Mouse (Mus musculus): Measurements from ENCODE around the gene Adgrg3. TPM values are rescaled to one million over a fixed set of nuclear protein-coding genes. Genes with fewer than 3 reads are reported as not detected.

Adgrg3 gene
- not detected in 2 replicates for polyA plus RNA-seq (2012; ENCODE audit: insufficient read depth, insufficient read length, low replicate concordance, missing spikeins)

DNA sequence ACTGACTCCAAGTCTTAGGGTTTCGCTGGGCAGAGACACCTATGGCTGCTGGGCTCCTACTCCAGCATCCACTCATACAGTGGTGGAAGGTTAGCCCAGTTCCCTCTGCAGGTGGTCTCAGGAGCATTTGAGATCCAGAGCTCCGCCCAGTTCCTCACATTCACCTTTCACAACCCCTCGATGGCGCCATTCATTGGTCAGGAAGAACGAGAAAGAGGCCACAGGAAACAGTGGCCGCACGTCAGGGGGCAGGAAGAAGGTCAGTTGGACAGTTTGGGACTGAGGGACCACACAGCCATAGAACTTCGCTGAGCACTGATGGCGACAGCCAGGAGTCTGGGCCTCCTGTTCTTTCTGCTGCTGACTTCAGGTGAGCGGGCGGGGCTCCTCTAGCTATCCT is at the start of gene Adgrg3:
Adgrg3 (plus strand) TSS at position 242 of the 400 bp plus-strand sequence.
- TF ChIP-seq CTCF (IDR thresholded peaks at IDR 0.05; ENCODE audit: insufficient read depth, low read depth, low read length) (no peak), POLR2A (IDR thresholded peaks at IDR 0.05; ENCODE audit: insufficient read depth, low read depth, low read length) (no peak)
- WGBS, result 79% methylated on average over 11 of the region's 11 CpGs
- H3K4me3 ChIP-seq (ENCODE audit: insufficient read depth, low read depth, low read length), result no peak within 1 kb of the TSS
- H3K27ac ChIP-seq (ENCODE audit: insufficient read depth, low read depth, low read length), result no peak within 1 kb of the TSS
- H3K4me1 ChIP-seq (ENCODE audit: control insufficient read depth, insufficient read depth, low read length), result peaks cover 5% of the 10 kb centered on the region; the same call in 1 of the 2 replicates

DNA sequence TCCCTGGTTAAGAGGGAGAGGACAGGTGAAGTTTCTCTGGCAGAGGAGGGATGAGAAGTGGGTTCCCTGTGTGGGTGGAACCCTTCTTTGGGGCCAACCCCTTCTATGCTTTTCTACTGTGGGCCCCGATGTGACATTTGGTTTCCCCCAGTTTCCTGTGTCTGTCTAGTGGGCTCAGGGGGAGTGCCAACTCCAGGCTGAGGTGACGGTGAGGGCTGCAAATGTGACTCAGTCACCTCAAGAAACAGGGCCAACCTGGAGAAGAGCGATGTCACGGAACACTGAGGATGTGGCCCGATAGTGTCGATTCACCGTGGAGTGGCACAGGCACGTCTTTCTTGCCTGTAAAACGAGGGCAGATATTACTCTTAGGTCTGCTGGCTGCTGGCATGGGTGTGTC is 44.2 kb upstream of the Adgrg3 start:
- 90% methylated on average over 9 of the region's 9 CpGs for WGBS
- no peak overlapping the region for H3K27ac ChIP-seq (ENCODE audit: insufficient read depth, low read depth, low read length)
- no peak for TF ChIP-seq CTCF (IDR thresholded peaks at IDR 0.05; ENCODE audit: insufficient read depth, low read depth, low read length)
- TF ChIP-seq POLR2A (IDR thresholded peaks at IDR 0.05; ENCODE audit: insufficient read depth, low read depth, low read length), result no peak
- peaks cover 28% of the 10 kb centered on the region for H3K4me1 ChIP-seq (ENCODE audit: control insufficient read depth, insufficient read depth, low read length)
- H3K4me3 ChIP-seq (ENCODE audit: insufficient read depth, low read depth, low read length), result no peak overlapping the region

DNA sequence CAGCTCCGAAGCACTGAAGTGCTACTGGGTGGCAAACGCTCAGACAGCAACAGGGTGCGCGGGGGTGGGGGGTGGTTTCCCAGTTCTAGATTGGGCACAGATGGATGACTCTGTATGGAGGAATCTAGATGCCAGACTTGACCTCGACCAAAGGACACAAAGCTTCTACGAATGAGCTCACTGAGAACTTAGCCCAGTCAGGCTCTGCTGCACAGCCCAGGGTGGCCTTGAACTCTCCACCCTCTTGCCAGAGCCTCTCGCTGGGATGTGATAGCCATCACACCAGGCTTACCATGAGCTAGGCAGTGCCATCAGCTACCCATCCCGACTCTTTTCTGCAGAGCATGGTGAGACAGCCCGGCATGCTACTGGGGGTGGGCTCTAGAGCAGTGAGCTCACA is 43.7 kb upstream of the Adgrg3 start:
- TF ChIP-seq CTCF (IDR thresholded peaks at IDR 0.05; ENCODE audit: insufficient read depth, low read depth, low read length), result no peak
- TF ChIP-seq POLR2A (IDR thresholded peaks at IDR 0.05; ENCODE audit: insufficient read depth, low read depth, low read length), result no peak
- H3K4me1 ChIP-seq (ENCODE audit: control insufficient read depth, insufficient read depth, low read length), result peaks cover 31% of the 10 kb centered on the region
- no peak overlapping the region for H3K27ac ChIP-seq (ENCODE audit: insufficient read depth, low read depth, low read length)
- no peak overlapping the region for H3K4me3 ChIP-seq (ENCODE audit: insufficient read depth, low read depth, low read length)
- 78% methylated on average over 9 of the region's 9 CpGs for WGBS

DNA sequence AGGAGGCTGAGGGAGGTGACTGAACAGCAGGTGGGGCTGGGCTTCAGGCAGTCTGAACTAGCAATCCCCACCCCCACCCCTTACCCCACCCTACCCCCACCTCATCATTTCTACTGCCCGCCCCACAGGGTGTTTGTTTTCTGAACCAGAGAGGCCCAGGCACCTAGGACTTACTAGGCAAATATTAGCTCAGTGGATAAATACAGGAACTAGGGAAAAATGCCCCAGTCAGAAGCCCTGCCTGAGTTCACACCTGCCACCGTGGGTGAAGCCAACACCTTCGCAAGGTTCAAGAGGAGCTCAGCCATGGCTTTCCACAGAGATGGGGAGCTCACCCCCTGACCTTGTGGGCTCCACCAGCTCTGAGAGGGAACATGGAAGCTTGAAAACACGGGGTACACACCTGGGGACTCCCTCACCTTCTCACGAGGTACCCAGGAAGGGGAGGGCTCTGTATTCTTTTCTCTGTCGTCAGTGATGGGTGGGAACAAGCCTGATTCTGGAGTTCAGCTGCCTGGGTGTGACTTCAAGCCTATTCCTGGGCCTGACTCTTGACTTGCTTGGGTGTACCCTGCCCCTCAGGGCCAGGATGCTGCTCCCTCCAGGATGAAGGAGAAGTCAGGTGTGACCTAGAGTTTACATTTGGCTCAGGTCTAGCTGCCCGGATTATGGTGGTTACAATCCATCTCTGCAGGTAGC is 42.9 kb upstream of the Adgrg3 start, which contains the start of gene Adgrg1:
Adgrg1 (plus strand) TSS at position 285 of the 699 bp plus-strand sequence.
- WGBS, result 71% methylated on average over 7 of the region's 7 CpGs
- TF ChIP-seq POLR2A (IDR thresholded peaks at IDR 0.05; ENCODE audit: insufficient read depth, low read depth, low read length) (no peak), CTCF (IDR thresholded peaks at IDR 0.05; ENCODE audit: insufficient read depth, low read depth, low read length) (no peak)

DNA sequence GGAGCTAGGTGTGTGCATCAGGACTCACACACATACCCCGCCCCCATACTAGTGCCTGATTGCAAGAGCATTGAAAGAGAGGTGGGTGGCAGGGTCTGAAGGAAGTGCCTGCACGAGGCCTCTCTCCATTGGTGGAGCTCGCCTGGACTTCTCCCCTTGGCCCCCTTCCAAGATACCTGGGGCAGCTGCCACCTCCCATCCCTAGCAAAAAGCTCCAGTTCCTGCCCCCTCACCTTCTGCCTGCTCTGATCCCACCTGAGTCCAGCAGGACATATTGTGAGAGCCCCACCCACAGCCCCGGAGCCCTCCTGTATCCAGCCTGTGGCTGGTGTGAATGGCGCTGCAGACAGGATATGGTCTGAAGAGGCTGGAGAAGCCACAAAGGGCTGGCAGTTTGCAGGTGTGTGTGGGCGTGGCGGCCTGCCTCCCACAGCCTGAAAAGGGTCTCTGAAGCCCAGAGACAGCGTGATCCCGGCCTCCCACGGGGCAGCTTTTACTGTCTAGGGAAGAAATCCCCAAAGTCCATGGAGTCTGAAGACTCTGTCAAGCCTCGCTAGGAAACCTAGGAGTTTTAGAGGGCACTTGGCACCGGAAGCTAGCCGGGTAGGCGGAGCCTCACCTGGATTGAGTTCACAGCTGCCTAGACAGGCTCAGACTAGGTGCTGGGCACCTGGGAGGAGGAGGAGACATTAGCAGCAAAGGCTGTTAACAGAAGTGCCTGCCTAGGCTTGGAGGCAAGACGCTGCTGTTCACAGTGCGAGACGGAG is 40.7 kb upstream of the Adgrg3 start:
- WGBS, result 50% methylated on average over 17 of the region's 17 CpGs
- H3K27ac ChIP-seq (ENCODE audit: insufficient read depth, low read depth, low read length), result no peak overlapping the region
- no peak overlapping the region for H3K4me3 ChIP-seq (ENCODE audit: insufficient read depth, low read depth, low read length)
- TF ChIP-seq CTCF (IDR thresholded peaks at IDR 0.05; ENCODE audit: insufficient read depth, low read depth, low read length), result no peak
- no peak for TF ChIP-seq POLR2A (IDR thresholded peaks at IDR 0.05; ENCODE audit: insufficient read depth, low read depth, low read length)
- H3K4me1 ChIP-seq (ENCODE audit: control insufficient read depth, insufficient read depth, low read length), result peaks cover 47% of the 10 kb centered on the region

More for the DNA sequence above, 42.9 kb upstream of the Adgrg3 start, which contains the start of gene Adgrg1:
- H3K4me3 ChIP-seq (ENCODE audit: insufficient read depth, low read depth, low read length), result no peak within 1 kb of the TSS
- H3K27ac ChIP-seq (ENCODE audit: insufficient read depth, low read depth, low read length), result no peak within 1 kb of the TSS
- peaks cover 34% of the 10 kb centered on the region for H3K4me1 ChIP-seq (ENCODE audit: control insufficient read depth, insufficient read depth, low read length)

DNA sequence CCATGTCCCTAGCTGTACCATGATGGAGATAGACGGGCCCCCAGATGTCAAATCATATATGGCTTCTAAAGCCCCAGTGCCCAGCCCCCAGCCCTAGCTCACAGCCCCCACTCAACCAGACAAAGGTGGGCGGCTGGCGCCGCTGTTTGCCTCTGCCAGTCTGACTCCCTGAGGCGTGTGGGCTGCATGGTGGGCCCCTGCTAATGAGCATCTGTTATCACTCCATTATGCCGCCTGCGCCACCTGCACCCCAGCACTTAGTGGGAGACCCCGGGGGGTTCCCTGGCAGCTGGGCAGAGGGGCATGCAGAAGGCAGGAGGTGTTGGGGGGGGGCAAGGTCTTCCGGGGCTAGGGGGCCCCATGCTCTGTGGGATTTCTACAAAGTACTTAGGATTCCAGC is 39.4 kb upstream of the Adgrg3 start:
- Histone ChIP-seq H3K27ac (ENCODE audit: insufficient read depth, low read depth, low read length) (no peak overlapping the region), H3K4me3 (ENCODE audit: insufficient read depth, low read depth, low read length) (no peak overlapping the region), H3K4me1 (ENCODE audit: control insufficient read depth, insufficient read depth, low read length) (peaks cover 54% of the 10 kb centered on the region)
- no peak for TF ChIP-seq CTCF (IDR thresholded peaks at IDR 0.05; ENCODE audit: insufficient read depth, low read depth, low read length)
- 37% methylated on average over 9 of the region's 9 CpGs for WGBS

DNA sequence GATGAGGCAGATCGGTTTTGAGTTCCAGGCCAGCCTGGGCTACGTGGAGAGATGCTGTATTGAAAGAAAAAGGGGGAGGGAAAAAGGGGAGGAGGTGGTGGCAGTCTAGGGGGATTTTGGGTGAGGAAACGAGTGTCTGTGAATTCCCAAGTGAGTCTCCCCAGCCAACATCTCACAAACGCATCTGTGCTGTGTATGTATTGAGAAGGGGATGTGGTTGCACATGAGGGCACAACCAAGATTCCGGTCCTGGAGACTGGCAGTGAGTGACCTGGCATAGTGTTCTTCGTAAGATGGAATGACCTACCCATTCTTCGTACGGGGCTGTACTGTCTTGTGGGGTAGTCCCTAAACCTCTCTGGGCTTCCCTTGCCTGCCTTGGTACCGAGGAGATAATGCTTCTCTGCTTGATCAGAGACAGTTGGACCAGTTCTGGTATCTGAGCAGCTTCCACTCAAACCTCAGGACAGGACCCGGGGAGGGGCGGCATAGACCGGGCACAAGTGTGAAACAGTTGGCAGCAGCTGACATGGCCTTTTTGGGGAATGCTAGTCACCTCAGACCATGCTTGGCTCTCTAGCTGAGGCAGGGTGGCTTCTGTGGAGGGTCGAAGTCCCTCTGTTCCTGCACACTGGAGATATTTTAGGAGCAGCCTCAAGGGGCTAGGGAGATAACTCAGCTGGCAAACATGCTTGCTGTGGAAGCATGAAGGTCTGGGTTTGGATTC is 38.7 kb upstream of the Adgrg3 start:
- no peak overlapping the region for H3K27ac ChIP-seq (ENCODE audit: insufficient read depth, low read depth, low read length)
- TF ChIP-seq POLR2A (IDR thresholded peaks at IDR 0.05; ENCODE audit: insufficient read depth, low read depth, low read length) (no peak), CTCF (IDR thresholded peaks at IDR 0.05; ENCODE audit: insufficient read depth, low read depth, low read length) (no peak)

DNA sequence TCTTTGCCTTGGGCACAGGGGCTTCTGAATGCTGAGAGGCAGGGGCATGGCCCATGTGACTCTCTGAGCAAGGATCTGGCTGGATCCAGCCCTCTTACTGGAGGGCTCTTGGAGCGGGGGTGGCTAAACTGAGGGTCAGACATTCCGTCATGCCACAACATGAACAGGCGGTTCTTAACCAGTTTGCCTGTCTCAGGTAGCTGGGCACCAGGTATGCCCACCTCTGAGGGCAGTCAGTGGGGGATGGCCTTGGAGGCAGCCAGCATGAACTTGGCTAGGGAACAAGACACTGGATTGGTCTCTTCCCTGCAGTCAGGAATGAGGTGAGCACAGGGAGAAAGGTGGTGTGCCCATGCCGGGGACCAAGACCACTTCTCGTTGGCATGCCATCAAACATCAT is 37.3 kb upstream of the Adgrg3 start:
- 97% methylated on average over 5 of the region's 5 CpGs for WGBS

More for the DNA sequence above, 38.7 kb upstream of the Adgrg3 start:
- Histone ChIP-seq H3K4me1 (ENCODE audit: control insufficient read depth, insufficient read depth, low read length) (peaks cover 54% of the 10 kb centered on the region), H3K4me3 (ENCODE audit: insufficient read depth, low read depth, low read length) (no peak overlapping the region)
- WGBS, result 71% methylated on average over 13 of the region's 13 CpGs

More for the DNA sequence above, 37.3 kb upstream of the Adgrg3 start:
- Histone ChIP-seq H3K4me3 (ENCODE audit: insufficient read depth, low read depth, low read length) (no peak overlapping the region), H3K27ac (ENCODE audit: insufficient read depth, low read depth, low read length) (no peak overlapping the region), H3K4me1 (ENCODE audit: control insufficient read depth, insufficient read depth, low read length) (peaks cover 63% of the 10 kb centered on the region)
- TF ChIP-seq CTCF (IDR thresholded peaks at IDR 0.05; ENCODE audit: insufficient read depth, low read depth, low read length), result no peak

Data from olfactory bulb, adult 2 months (tissue).